ENCODE assay signal across 8 mouse cellular contexts in genomic region chr5:30920621-30921020, GRCm38 (mm10). TPM values are rescaled to one million over a fixed set of nuclear protein-coding genes. Genes with fewer than 3 reads are reported as not detected.
DNase-seq lines count a peak whose midpoint lies in the region; ATAC-seq and TF ChIP-seq lines count a peak whose summit lies in the region.

No protein-coding gene starts in this region.

- H3K4me1 ChIP-seq in bone marrow, adult 2 months (ENCODE audit: control insufficient read depth, insufficient read depth, low read length), result peaks cover 2% of the 10 kb centered on the region; the same call in 1 of the 2 replicates
- peaks cover 40% of the 10 kb centered on the region for H3K4me1 ChIP-seq in intestine, embryonic 15.5 days (replicated peaks)

- peak; percentile 13 for ATAC-seq in intestine, embryonic 15.5 days

- no peak for TF ChIP-seq POLR2A in bone marrow, adult 2 months (IDR thresholded peaks at IDR 0.05; ENCODE audit: borderline replicate concordance, control insufficient read depth, low read depth, low read length)

- 0 out of 2 replicates have a peak, but pooled peaks have one; percentile 6 for TF ChIP-seq CTCF in bone marrow, adult 2 months (IDR thresholded peaks at IDR 0.05; ENCODE audit: control insufficient read depth, insufficient read depth, low read length)

- H3K4me3 ChIP-seq in bone marrow, adult 2 months (replicated peaks; ENCODE audit: control insufficient read depth, low read depth, low read length), result no peak overlapping the region
- peak overlapping the region; percentile 43 for H3K4me3 ChIP-seq in intestine, embryonic 15.5 days (replicated peaks)

- peak overlapping the region; percentile 36; the same call in 1 of the 2 replicates for H3K9ac ChIP-seq in intestine, embryonic 15.5 days

- H3K9me3 ChIP-seq in intestine, embryonic 15.5 days, result no peaks in the 10 kb centered on the region

- DNase-seq in cerebellum, adult 11-12 months, result peak; percentile 66
- no peak for DNase-seq in cerebellum, adult 11 months
- peak; percentile 42 for DNase-seq in lung, postnatal 14 days
- no peak for DNase-seq in adrenal gland, postnatal 10 days
- DNase-seq in layer of hippocampus, postnatal 36 days, result no peak
- no peak for DNase-seq in c-Kit-positive CD71-positive TER-119-positive erythroid progenitor cells, embryonic 14.5 days (ENCODE audit: low spot score)

- H3K27me3 ChIP-seq in intestine, embryonic 15.5 days (replicated peaks), result no peaks in the 10 kb centered on the region

- H3K4me2 ChIP-seq in intestine, embryonic 15.5 days (replicated peaks), result peak overlapping the region; percentile 75

- H3K27ac ChIP-seq in bone marrow, adult 2 months (ENCODE audit: control insufficient read depth, insufficient read depth, low read depth, low read length, poor library complexity), result no peak overlapping the region
- H3K27ac ChIP-seq in intestine, embryonic 15.5 days, result no peak overlapping the region; the same call in 1 of the 2 replicates

- WGBS in bone marrow, adult 2 months, result 82% methylated on average over 19 of the region's 19 CpGs
- WGBS in intestine, embryonic 15.5 days, result 53% methylated on average over 19 of the region's 19 CpGs

- H3K36me3 ChIP-seq in intestine, embryonic 15.5 days, result peaks cover 27% of the 10 kb centered on the region

RNA-seq across cellular contexts. Expression of gene Khk, which starts 0.6 kb away (rescaled TPM):
- 42.6 and 45.4 TPM in 2 replicates for polyA plus RNA-seq in bone marrow, adult 2 months (2011; ENCODE audit: insufficient read depth, insufficient read length, low replicate concordance, missing spikeins)
- 23.3 and 26.9 TPM in 2 replicates for polyA plus RNA-seq in intestine, embryonic 15.5 days (2015; fragmentation: Nextera tagmentation; extraction: Ambion mirVana)
- total RNA-seq in adrenal gland, postnatal 10 days (2021), result 10 to 100 TPM; 64.3 to 89.4 TPM
- total RNA-seq in layer of hippocampus, postnatal 36 days (2021), result 10 to 100 TPM; 10.1 to 13.6 TPM

RNA-seq across cellular contexts. Expression of gene Emilin1, which starts 7.4 kb away (rescaled TPM):
- polyA plus RNA-seq in bone marrow, adult 2 months (2011; ENCODE audit: insufficient read depth, insufficient read length, low replicate concordance, missing spikeins), result 9.3 and 17.6 TPM in 2 replicates
- 183 and 190 TPM in 2 replicates for polyA plus RNA-seq in intestine, embryonic 15.5 days (2015; fragmentation: Nextera tagmentation; extraction: Ambion mirVana)
- 10 to 100 TPM; 60.0 to 63.4 TPM for total RNA-seq in adrenal gland, postnatal 10 days (2021)
- 1 to 10 TPM; 2.0 to 2.3 TPM for total RNA-seq in layer of hippocampus, postnatal 36 days (2021)

RNA-seq across cellular contexts. Expression of gene Ost4, which starts 13.0 kb away (rescaled TPM):
- 147 and 148 TPM in 2 replicates for polyA plus RNA-seq in bone marrow, adult 2 months (2011; ENCODE audit: insufficient read depth, insufficient read length, low replicate concordance, missing spikeins)
- 449 and 476 TPM in 2 replicates for polyA plus RNA-seq in intestine, embryonic 15.5 days (2015; fragmentation: Nextera tagmentation; extraction: Ambion mirVana)
- total RNA-seq in adrenal gland, postnatal 10 days (2021), result 100 to 1,000 TPM; 208 to 219 TPM
- total RNA-seq in layer of hippocampus, postnatal 36 days (2021), result 10 to 100 TPM; 97.4 to 99.4 TPM

RNA-seq across cellular contexts. Expression of gene Cgref1, which starts 24.8 kb away (rescaled TPM):
- polyA plus RNA-seq in bone marrow, adult 2 months (2011; ENCODE audit: insufficient read depth, insufficient read length, low replicate concordance, missing spikeins), result 1.0 TPM in 1 of 2 replicates, not detected in the other
- 36.1 and 42.8 TPM in 2 replicates for polyA plus RNA-seq in intestine, embryonic 15.5 days (2015; fragmentation: Nextera tagmentation; extraction: Ambion mirVana)
- 1 to 10 TPM; 2.8 to 5.1 TPM for total RNA-seq in adrenal gland, postnatal 10 days (2021)
- total RNA-seq in layer of hippocampus, postnatal 36 days (2021), result 10 to 100 TPM; 16.5 to 16.7 TPM

RNA-seq across cellular contexts. Expression of gene Agbl5, which starts 32.1 kb away (rescaled TPM):
- 5.4 and 6.2 TPM in 2 replicates for polyA plus RNA-seq in bone marrow, adult 2 months (2011; ENCODE audit: insufficient read depth, insufficient read length, low replicate concordance, missing spikeins)
- polyA plus RNA-seq in intestine, embryonic 15.5 days (2015; fragmentation: Nextera tagmentation; extraction: Ambion mirVana), result 13.9 and 16.4 TPM in 2 replicates
- 10 to 100 TPM; 12.4 to 17.0 TPM for total RNA-seq in adrenal gland, postnatal 10 days (2021)
- total RNA-seq in layer of hippocampus, postnatal 36 days (2021), result 10 to 100 TPM; 12.8 to 17.3 TPM

Comparison
In these comparisons a context has a peak if more than half of its experiments do, and no peak if none do; other contexts are left out.
1. DNase-seq: peak in cerebellum, adult 11-12 months (single experiment) and lung, postnatal 14 days (single experiment); none in cerebellum, adult 11 months (single experiment), adrenal gland, postnatal 10 days (single experiment), layer of hippocampus, postnatal 36 days (0 of 2) and c-Kit-positive CD71-positive TER-119-positive erythroid progenitor cells, embryonic 14.5 days (single experiment).
2. RNA of gene Khk, which starts 0.6 kb away (total RNA-seq): 64.3 to 89.4 TPM in adrenal gland, postnatal 10 days; 10.1 to 13.6 TPM in layer of hippocampus, postnatal 36 days; every median in the first group is over 4 times any median in the second.
3. RNA of gene Emilin1, which starts 7.4 kb away (total RNA-seq): 60.0 to 63.4 TPM in adrenal gland, postnatal 10 days; 2.0 to 2.3 TPM in layer of hippocampus, postnatal 36 days; every median in the first group is over 10 times any median in the second.